Mouse (Mus musculus) right cerebral cortex, postnatal 14 days (tissue): ENCODE results near the gene Plpp3.

ENCODE experiments used
- DNase-seq: peaks from one replicate; pipeline ENCODE4 v3.0.0; 2022

Gene Plpp3

GRCm38 (mm10) chr4:105158651-105159530 lies 1.7 kb downstream of the Plpp3 start:
- no peak for DNase-seq

- DNase-seq: no peak
Observed at GRCm38 (mm10) chr4:105159531-105159870, 2.4 kb downstream of the Plpp3 start.

GRCm38 (mm10) chr4:105160470-105160869 lies 3.3 kb downstream of the Plpp3 start:
- no peak for DNase-seq

- no peak for DNase-seq
Observed at GRCm38 (mm10) chr4:105162014-105162413, 4.9 kb downstream of the Plpp3 start.

- DNase-seq: no peak
Observed at GRCm38 (mm10) chr4:105162676-105163075, 5.5 kb downstream of the Plpp3 start.

GRCm38 (mm10) chr4:105163981-105164411 lies 6.8 kb downstream of the Plpp3 start:
- no peak for DNase-seq

GRCm38 (mm10) chr4:105164952-105165351 lies 7.8 kb downstream of the Plpp3 start:
- DNase-seq: no peak

- no peak for DNase-seq
Observed at GRCm38 (mm10) chr4:105169093-105169571, 12.0 kb downstream of the Plpp3 start.

GRCm38 (mm10) chr4:105169826-105170810 lies 13.0 kb downstream of the Plpp3 start:
- no peak for DNase-seq

- DNase-seq: no peak
Observed at GRCm38 (mm10) chr4:105170811-105171401, 13.8 kb downstream of the Plpp3 start.

GRCm38 (mm10) chr4:105171432-105171831 lies 14.3 kb downstream of the Plpp3 start:
- DNase-seq: no peak

- DNase-seq: no peak
Observed at GRCm38 (mm10) chr4:105174778-105175177, 17.6 kb downstream of the Plpp3 start.

GRCm38 (mm10) chr4:105175255-105176035 lies 18.3 kb downstream of the Plpp3 start:
- DNase-seq: peak; percentile 21

GRCm38 (mm10) chr4:105181014-105181658 lies 24.0 kb downstream of the Plpp3 start:
- DNase-seq: peak; percentile 19

GRCm38 (mm10) chr4:105181659-105182167 lies 24.6 kb downstream of the Plpp3 start:
- DNase-seq: no peak

GRCm38 (mm10) chr4:105182249-105182648 lies 25.1 kb downstream of the Plpp3 start:
- no peak for DNase-seq

GRCm38 (mm10) chr4:105184490-105184889 lies 27.3 kb downstream of the Plpp3 start:
- no peak for DNase-seq

- DNase-seq: no peak
Observed at GRCm38 (mm10) chr4:105184924-105185323, 27.8 kb downstream of the Plpp3 start.

GRCm38 (mm10) chr4:105186654-105187053 lies 29.5 kb downstream of the Plpp3 start:
- DNase-seq: no peak

GRCm38 (mm10) chr4:105187873-105188272 lies 30.7 kb downstream of the Plpp3 start:
- DNase-seq: no peak

- DNase-seq: no peak
Observed at GRCm38 (mm10) chr4:105188801-105189200, 31.7 kb downstream of the Plpp3 start.
